Mouse (Mus musculus) cerebellum, adult 2 months (tissue): ENCODE results near the gene Gm49361.

Source experiments
- CTCF ChIP-seq: fragments of 200-500 bp; IDR thresholded peaks from 2 replicates; pipeline ENCODE4 v1.5.1; 2011; ENCODE audit warnings: low read depth, mild to moderate bottlenecking, control low read depth, low read length, moderate library complexity, borderline replicate concordance; ENCODE audit not compliant: insufficient read depth
- POLR2A ChIP-seq: fragments of 200-500 bp; IDR thresholded peaks from 2 replicates; pipeline ENCODE4 v1.6.1; 2011; ENCODE audit warnings: low read length, control low read depth, borderline replicate concordance; ENCODE audit not compliant: insufficient read depth

- TF ChIP-seq CTCF = no peak
- TF ChIP-seq POLR2A = no peak
Observed at GRCm38 (mm10) chr14:57711059-57711458, 34.8 kb downstream of the Gm49361 start.
